Mouse (Mus musculus) lung, embryonic 14.5 days (tissue): ENCODE data around the gene Nanog. TPM values are rescaled to one million over a fixed set of nuclear protein-coding genes. Genes with fewer than 3 reads are reported as not detected.

Source experiments
- ATAC-seq: fragments of 200-750 bp; cut with Nextera tagmentation; 2 replicates; pipeline ENCODE4 v1.8.0; 2017; ENCODE audit warnings: mild to moderate bottlenecking, moderate TSS enrichment, moderate library complexity; ENCODE audit not compliant: insufficient read depth
- DNase-seq: peaks from one replicate; pipeline ENCODE4 v3.0.0-alpha.2; 2015
- H3K27ac ChIP-seq: fragments of 300-500 bp; sonication (generic); 2 replicates; pipeline ENCODE4 v1.5.1; 2014; ENCODE audit warnings: low read depth, mild to moderate bottlenecking, moderate library complexity
- H3K27me3 ChIP-seq: fragments of 300-500 bp; sonication (generic); 2 replicates; pipeline ENCODE4 v1.6.1; 2014; ENCODE audit warnings: low read length, control low read depth; ENCODE audit not compliant: insufficient read depth
- H3K36me3 ChIP-seq: fragments of 300-500 bp; sonication (generic); 2 replicates; pipeline ENCODE4 v1.6.1; 2014; ENCODE audit warnings: control low read depth; ENCODE audit not compliant: insufficient read depth
- H3K4me1 ChIP-seq: fragments of 300-500 bp; sonication (generic); 2 replicates; pipeline ENCODE4 v1.6.1; 2014; ENCODE audit warnings: antibody characterized with exemption, control low read depth; ENCODE audit not compliant: insufficient read depth
- H3K4me2 ChIP-seq: fragments of 300-500 bp; sonication (generic); 2 replicates; pipeline ENCODE4 v1.6.1; 2014; ENCODE audit warnings: mild to moderate bottlenecking
- H3K4me3 ChIP-seq: fragments of 300-500 bp; sonication (generic); 2 replicates; pipeline ENCODE4 v1.5.1; 2014; ENCODE audit warnings: low read depth, low read length
- H3K9ac ChIP-seq: fragments of 300-500 bp; sonication (generic); 2 replicates; pipeline ENCODE4 v1.6.1; 2014
- H3K9me3 ChIP-seq: fragments of 300-500 bp; sonication (generic); 2 replicates; pipeline ENCODE4 v1.6.1; 2016; ENCODE audit warnings: low read depth, low read length, control low read depth
- CTCF ChIP-seq: IDR thresholded peaks from 2 replicates; pipeline ENCODE4 v1.5.1; 2016; ENCODE audit warnings: antibody characterized with exemption, low read depth
- WGBS: fragments of 180-500 bp; shearing (Covaris S2); extraction: QIAGEN DNeasy Blood & Tissue Kit; methylation state at CpG from one replicate; pipeline ENCODE4 v1.1.7; 2014; 5-methylcytosine and 5-hydroxymethylcytosine counted together
- polyA plus RNA-seq: library from polyadenylated mRNA; unstranded; fragments of >200 nt; fragmentation: Nextera tagmentation; extraction: Ambion mirVana; gene quantifications from 2 replicates; pipeline ENCODE4 v1.2.1, GENCODE M21; 2014

Nanog gene
- polyA plus RNA-seq, 1 experiment from 2014 or later, result 0.43 TPM

DNA sequence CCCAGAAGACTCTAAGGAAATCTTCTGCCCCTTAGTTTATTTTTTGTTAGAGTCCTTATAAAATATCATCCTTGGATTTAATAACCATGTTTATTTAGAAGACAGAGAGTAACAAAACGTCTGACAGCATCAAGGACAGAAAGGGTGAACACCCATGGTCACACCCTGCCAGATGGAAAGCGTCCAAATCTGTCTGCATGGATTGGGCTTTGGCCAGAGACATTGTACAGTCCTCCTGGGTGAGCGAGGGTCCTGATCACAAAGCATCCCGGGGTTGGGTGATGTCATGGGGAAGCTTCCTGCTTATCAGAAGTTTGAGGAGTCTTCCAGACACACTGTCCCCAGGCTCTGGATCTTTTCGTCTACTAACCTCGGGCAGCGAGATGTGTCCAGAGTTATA is 41.4 kb upstream of the Nanog start:
- 43% methylated on average over 7 of the region's 7 CpGs for WGBS
- H3K9ac ChIP-seq, result no peak overlapping the region
- no peaks in the 10 kb centered on the region for H3K36me3 ChIP-seq
- H3K4me1 ChIP-seq, result no peaks in the 10 kb centered on the region
- H3K27me3 ChIP-seq, result no peaks in the 10 kb centered on the region
- no peak for ATAC-seq
- no peak overlapping the region for H3K4me2 ChIP-seq
- no peak overlapping the region for H3K4me3 ChIP-seq
- DNase-seq, result peak; percentile 11
- H3K27ac ChIP-seq, result no peak overlapping the region
- H3K9me3 ChIP-seq, result no peaks in the 10 kb centered on the region
- no peak for TF ChIP-seq CTCF

DNA sequence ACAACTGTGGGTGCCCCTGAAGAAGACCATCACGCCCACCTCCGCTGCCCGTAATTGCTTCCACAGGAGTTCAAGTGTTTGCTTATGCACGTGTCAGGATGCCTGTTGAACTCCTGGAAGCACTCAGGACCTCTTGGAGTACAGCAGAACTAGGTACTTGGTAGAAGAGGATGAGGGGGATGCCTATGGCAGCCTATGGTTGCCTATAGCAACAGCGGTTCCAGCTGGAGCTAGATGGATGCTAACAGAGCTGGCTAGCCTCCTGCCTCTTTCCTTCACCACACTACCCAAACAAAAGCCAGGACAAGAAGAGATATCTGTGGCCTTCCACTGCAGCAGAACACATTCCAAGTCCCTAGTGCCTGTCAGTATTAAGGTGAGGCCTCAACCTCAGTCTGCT is 39.6 kb upstream of the Nanog start:
- H3K4me1 ChIP-seq, result no peaks in the 10 kb centered on the region
- DNase-seq (peak; percentile 10), ATAC-seq (no peak)
- H3K36me3 ChIP-seq, result no peaks in the 10 kb centered on the region
- no peak overlapping the region for H3K27ac ChIP-seq
- WGBS, result 45% methylated on average over 5 of the region's 5 CpGs
- no peak overlapping the region for H3K4me2 ChIP-seq
- H3K9me3 ChIP-seq, result no peaks in the 10 kb centered on the region
- no peak overlapping the region for H3K4me3 ChIP-seq
- H3K9ac ChIP-seq, result no peak overlapping the region
- TF ChIP-seq CTCF, result no peak
- no peaks in the 10 kb centered on the region for H3K27me3 ChIP-seq

DNA sequence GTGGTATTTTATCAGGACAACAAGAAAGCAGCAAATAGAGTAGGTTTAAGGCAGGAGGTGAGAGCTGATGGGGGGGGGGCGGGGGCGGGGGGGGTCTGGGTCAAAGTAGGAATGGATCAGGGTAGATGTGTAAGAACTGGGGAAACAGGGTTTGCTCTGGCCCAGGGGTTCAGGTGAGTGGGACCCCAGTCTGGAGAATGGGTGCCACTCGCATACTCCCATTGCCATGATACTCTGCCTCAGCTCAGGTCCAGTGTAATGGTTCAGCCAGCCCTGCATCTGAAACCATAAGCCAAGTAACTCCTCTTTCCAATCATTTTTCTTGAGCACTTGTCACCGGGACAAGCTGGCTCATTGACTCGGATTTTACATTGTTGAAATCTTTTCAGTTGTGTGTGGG is 38.5 kb upstream of the Nanog start:
- WGBS, result 67% methylated on average over 5 of the region's 5 CpGs
- no peaks in the 10 kb centered on the region for H3K4me1 ChIP-seq
- TF ChIP-seq CTCF, result no peak
- DNase-seq, result no peak
- no peaks in the 10 kb centered on the region for H3K27me3 ChIP-seq
- no peak overlapping the region for H3K9ac ChIP-seq
- no peaks in the 10 kb centered on the region for H3K36me3 ChIP-seq
- ATAC-seq, result peak; percentile 5; the same call in 1 of the 2 replicates
- no peak overlapping the region for H3K27ac ChIP-seq
- H3K9me3 ChIP-seq, result no peaks in the 10 kb centered on the region
- no peak overlapping the region for H3K4me2 ChIP-seq
- no peak overlapping the region for H3K4me3 ChIP-seq

DNA sequence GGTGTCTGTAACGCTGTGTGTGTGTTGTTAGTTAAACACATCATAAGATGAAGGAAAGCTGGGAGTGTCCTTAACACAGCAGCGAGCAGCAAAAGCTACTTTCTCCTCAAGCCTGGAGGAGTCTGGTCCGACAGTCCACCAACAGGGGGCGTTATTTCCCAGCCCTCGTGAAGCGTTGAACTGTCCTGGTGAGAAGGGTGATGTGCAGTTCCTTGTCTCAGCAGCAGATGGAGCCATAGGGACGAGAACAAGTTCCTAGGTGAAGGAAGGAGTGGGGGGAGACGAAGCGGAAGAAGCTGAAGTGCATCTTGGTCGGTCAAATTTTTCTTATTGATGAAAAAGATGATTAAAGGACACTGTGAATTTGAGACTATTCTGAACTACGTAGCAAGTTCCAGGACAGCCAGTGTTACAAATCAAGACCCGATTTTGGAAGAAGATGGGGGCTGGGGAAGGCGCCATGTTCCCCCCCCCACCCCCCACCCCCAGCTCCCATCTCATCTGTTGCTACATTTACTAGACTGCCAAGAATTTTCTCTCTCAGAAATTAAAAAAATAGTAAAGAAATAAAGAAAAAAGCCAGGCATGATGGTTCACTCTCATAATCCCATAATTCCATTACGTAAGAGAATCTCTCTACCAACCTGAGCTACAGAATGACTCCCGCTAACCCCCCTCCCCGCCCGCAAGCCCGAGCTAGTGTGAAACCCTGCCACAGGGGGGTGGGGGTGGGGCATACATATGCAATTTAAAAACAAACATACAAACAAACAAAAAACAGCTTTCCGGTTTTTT is 37.7 kb upstream of the Nanog start:
- WGBS, result 5% methylated on average over 19 of the region's 19 CpGs
- H3K36me3 ChIP-seq, result no peaks in the 10 kb centered on the region
- no peak overlapping the region for H3K27ac ChIP-seq
- H3K9ac ChIP-seq, result no peak overlapping the region
- peak overlapping the region; percentile 34 for H3K4me3 ChIP-seq
- ATAC-seq (peak; percentile 89), DNase-seq (peak; percentile 98)
- H3K9me3 ChIP-seq, result no peaks in the 10 kb centered on the region
- H3K4me1 ChIP-seq, result no peaks in the 10 kb centered on the region
- TF ChIP-seq CTCF, result peak; percentile 100
- no peaks in the 10 kb centered on the region for H3K27me3 ChIP-seq
- peak overlapping the region; percentile 56 for H3K4me2 ChIP-seq

DNA sequence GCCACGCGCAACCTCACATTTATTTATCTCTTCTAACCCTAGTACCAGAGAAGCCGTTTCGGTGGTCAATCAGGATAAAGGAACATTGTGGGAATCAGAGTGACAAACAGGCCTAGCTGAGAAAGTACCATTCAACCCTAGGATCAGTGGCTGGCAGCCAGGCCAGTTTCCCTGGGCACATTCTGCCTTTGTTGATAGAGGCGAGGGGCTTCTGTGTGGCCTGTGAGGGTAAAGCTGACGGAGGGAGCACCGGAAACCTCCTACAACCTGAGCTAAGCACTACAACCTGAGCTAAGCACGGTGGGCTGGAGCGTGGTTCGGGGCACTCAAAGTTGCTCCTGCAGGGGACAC is 37.1 kb upstream of the Nanog start:
- Histone ChIP-seq H3K9ac (no peak overlapping the region), H3K9me3 (no peaks in the 10 kb centered on the region), H3K36me3 (no peaks in the 10 kb centered on the region), H3K27me3 (no peaks in the 10 kb centered on the region), H3K4me1 (no peaks in the 10 kb centered on the region), H3K4me2 (peak overlapping the region; percentile 56), H3K4me3 (peak overlapping the region; percentile 34; the same call in 1 of the 2 replicates), H3K27ac (no peak overlapping the region)
- WGBS, result 28% methylated on average over 10 of the region's 10 CpGs
- TF ChIP-seq CTCF, result no peak
- DNase-seq, result no peak
- ATAC-seq, result no peak

DNA sequence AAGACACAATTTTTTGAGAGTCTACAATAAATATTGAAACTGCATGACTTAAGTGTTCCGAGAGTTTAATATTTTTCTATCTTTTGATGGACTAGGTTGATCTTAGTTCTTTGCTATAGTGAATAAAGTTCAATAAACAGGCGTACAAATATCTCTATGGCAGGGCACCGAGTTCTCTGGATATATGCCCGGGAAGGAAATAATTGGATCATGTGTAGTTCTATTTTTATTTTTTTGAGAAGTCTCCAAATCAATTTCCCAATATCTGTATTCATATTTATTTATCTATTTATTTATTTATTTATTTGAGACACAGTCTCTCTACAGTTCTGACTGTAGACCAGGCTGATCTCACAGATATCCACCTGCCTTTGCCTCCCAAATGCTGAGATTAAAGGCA is 36.4 kb upstream of the Nanog start:
- Histone ChIP-seq H3K4me1 (no peaks in the 10 kb centered on the region), H3K4me2 (no peak overlapping the region), H3K36me3 (no peaks in the 10 kb centered on the region), H3K27me3 (no peaks in the 10 kb centered on the region), H3K9ac (no peak overlapping the region), H3K27ac (no peak overlapping the region), H3K4me3 (no peak overlapping the region), H3K9me3 (no peaks in the 10 kb centered on the region)
- TF ChIP-seq CTCF, result no peak
- 88% methylated on average over 4 of the region's 4 CpGs for WGBS
- no peak for ATAC-seq
- DNase-seq, result no peak

DNA sequence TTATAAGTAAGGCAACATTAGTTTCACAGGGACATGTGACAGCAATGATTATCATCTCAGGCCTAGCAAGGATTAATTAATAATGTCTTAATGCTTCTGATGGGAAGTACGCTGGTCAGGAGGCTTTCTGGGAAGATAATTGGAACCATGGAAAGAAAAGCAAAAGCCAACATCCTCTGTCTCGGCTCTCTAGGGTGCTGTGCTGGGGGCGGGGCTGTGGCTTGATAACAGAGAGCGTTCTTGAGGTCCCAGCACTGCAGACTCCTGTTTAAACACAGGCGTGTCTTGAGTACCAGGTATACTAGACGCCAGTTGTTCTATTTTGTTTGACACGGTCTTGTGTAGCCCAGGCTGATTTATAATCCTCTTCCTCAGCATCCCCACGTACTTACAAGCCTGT is 34.5 kb upstream of the Nanog start:
- no peak overlapping the region for H3K9ac ChIP-seq
- no peak for TF ChIP-seq CTCF
- ATAC-seq (no peak), DNase-seq (no peak)
- H3K4me2 ChIP-seq, result no peak overlapping the region
- no peaks in the 10 kb centered on the region for H3K27me3 ChIP-seq
- 34% methylated on average over 8 of the region's 8 CpGs for WGBS
- no peaks in the 10 kb centered on the region for H3K4me1 ChIP-seq
- no peaks in the 10 kb centered on the region for H3K36me3 ChIP-seq
- H3K4me3 ChIP-seq, result no peak overlapping the region
- H3K27ac ChIP-seq, result no peak overlapping the region
- no peaks in the 10 kb centered on the region for H3K9me3 ChIP-seq
